Mouse (Mus musculus) midbrain, embryonic 10.5 days (tissue): ENCODE measurements around the gene Rpl37a. TPM values are rescaled to one million over a fixed set of nuclear protein-coding genes. Genes with fewer than 3 reads are reported as not detected.

Experiments used
- DNase-seq: peaks from one replicate; pipeline ENCODE4 v3.0.0-alpha.2; 2017; ENCODE audit warnings: low spot score
- H3K27ac ChIP-seq: fragments of 300-500 bp; sonication (generic); replicated peaks from 2 replicates; pipeline ENCODE4 v1.5.1; 2016; ENCODE audit warnings: mild to moderate bottlenecking
- H3K27me3 ChIP-seq: fragments of 300-500 bp; sonication (generic); 2 replicates; pipeline ENCODE4 v1.6.1; 2016; ENCODE audit warnings: low read depth, mild to moderate bottlenecking; ENCODE audit not compliant: poor library complexity, severe bottlenecking
- H3K36me3 ChIP-seq: fragments of 300-500 bp; sonication (generic); 2 replicates; pipeline ENCODE4 v1.6.1; 2016; ENCODE audit warnings: mild to moderate bottlenecking, moderate library complexity
- H3K4me1 ChIP-seq: fragments of 300-500 bp; sonication (generic); 2 replicates; pipeline ENCODE4 v1.6.1; 2016
- H3K4me3 ChIP-seq: fragments of 300-500 bp; sonication (generic); 2 replicates; pipeline ENCODE4 v1.5.1; 2016; ENCODE audit warnings: mild to moderate bottlenecking, moderate library complexity
- H3K9me3 ChIP-seq: fragments of 300-500 bp; sonication (generic); replicated peaks from 2 replicates; pipeline ENCODE4 v1.6.1; 2016; ENCODE audit warnings: mild to moderate bottlenecking
- WGBS: fragments of 180-500 bp; shearing (Covaris S2); methylation state at CpG from one replicate; pipeline ENCODE4 v1.1.7; 2016; 5-methylcytosine and 5-hydroxymethylcytosine counted together
- polyA plus RNA-seq: library from polyadenylated mRNA; unstranded; fragments of >200 nt; fragmentation: Nextera tagmentation; extraction: Ambion mirVana; gene quantifications from 2 replicates; pipeline ENCODE4 v1.2.1, GENCODE M21; 2016

The Rpl37a gene
- 1,262 and 1,429 TPM in 2 replicates for polyA plus RNA-seq

- 2% methylated on average over 68 of the region's 68 CpGs for WGBS
- H3K9me3 ChIP-seq = no peaks in the 10 kb centered on the region
These were observed at the start of gene Rpl37a for GRCm38 (mm10) chr1:72710753-72711653. Rpl37a (plus strand) TSS chr1:72711290.

GRCm38 (mm10) chr1:72673070-72673469 lies 38.0 kb upstream of the Rpl37a start:
- Histone ChIP-seq H3K9me3 (no peaks in the 10 kb centered on the region), H3K4me3 (no peak overlapping the region), H3K4me1 (no peaks in the 10 kb centered on the region), H3K27ac (no peak overlapping the region), H3K27me3 (no peaks in the 10 kb centered on the region), H3K36me3 (no peaks in the 10 kb centered on the region)
- WGBS = 65% methylated on average over 3 of the region's 3 CpGs
- DNase-seq = no peak

More at GRCm38 (mm10) chr1:72710753-72711653, at the start of gene Rpl37a:
- Histone ChIP-seq H3K27me3 (no peaks in the 10 kb centered on the region), H3K27ac (peak within 1 kb of the TSS; percentile 94), H3K36me3 (peaks cover 40% of the 10 kb centered on the region), H3K4me3 (peak within 1 kb of the TSS; percentile 88), H3K4me1 (peaks cover 17% of the 10 kb centered on the region)
- peak; percentile 96 for DNase-seq

DNA sequence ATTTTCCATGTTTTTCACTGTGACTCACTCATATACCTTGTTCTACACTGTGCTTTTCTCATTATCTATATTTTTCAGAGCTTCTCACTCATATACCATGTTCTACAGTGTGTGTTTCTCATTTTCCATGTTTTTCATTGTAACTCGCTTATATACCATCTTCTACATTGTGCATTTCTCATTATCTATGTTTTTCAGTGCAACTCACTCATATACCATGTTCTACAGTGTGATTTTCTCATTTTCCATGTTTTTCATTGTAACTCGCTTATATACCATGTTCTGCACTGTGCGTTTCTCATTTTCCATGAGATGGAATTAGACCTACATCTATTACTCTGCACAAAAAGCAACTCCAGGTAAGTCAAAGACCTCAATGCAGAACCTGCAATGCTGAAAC lies 14.8 kb upstream of the Rpl37a start:
- H3K27me3 ChIP-seq = no peaks in the 10 kb centered on the region
- no peak overlapping the region for H3K4me3 ChIP-seq
- H3K36me3 ChIP-seq = no peaks in the 10 kb centered on the region
- no peak overlapping the region for H3K27ac ChIP-seq
- H3K4me1 ChIP-seq = no peaks in the 10 kb centered on the region
- no peaks in the 10 kb centered on the region for H3K9me3 ChIP-seq
- 49% methylated on average over 3 of the region's 3 CpGs for WGBS
- DNase-seq = no peak

GRCm38 (mm10) chr1:72698651-72699050 lies 12.4 kb upstream of the Rpl37a start:
- H3K4me3 ChIP-seq = no peak overlapping the region
- DNase-seq = no peak
- no peaks in the 10 kb centered on the region for H3K9me3 ChIP-seq
- WGBS = 95% methylated on average over 4 of the region's 4 CpGs
- H3K27ac ChIP-seq = no peak overlapping the region
- no peaks in the 10 kb centered on the region for H3K36me3 ChIP-seq
- no peaks in the 10 kb centered on the region for H3K4me1 ChIP-seq
- H3K27me3 ChIP-seq = no peaks in the 10 kb centered on the region

GRCm38 (mm10) chr1:72700479-72700878 lies 10.6 kb upstream of the Rpl37a start, which contains the start of gene Ankar:
Ankar (minus strand) TSS chr1:72700579.
- Histone ChIP-seq H3K27ac (no peak within 1 kb of the TSS), H3K36me3 (no peaks in the 10 kb centered on the region)
- 79% methylated on average over 11 of the region's 11 CpGs for WGBS

GRCm38 (mm10) chr1:72707525-72707924 lies 3.6 kb upstream of the Rpl37a start:
- Histone ChIP-seq H3K4me3 (no peak overlapping the region), H3K4me1 (peaks cover 9% of the 10 kb centered on the region), H3K27me3 (no peaks in the 10 kb centered on the region), H3K36me3 (peaks cover 5% of the 10 kb centered on the region), H3K27ac (no peak overlapping the region), H3K9me3 (no peaks in the 10 kb centered on the region)
- 78% methylated on average over 4 of the region's 4 CpGs for WGBS
- DNase-seq = no peak

More at GRCm38 (mm10) chr1:72700479-72700878, 10.6 kb upstream of the Rpl37a start, which contains the start of gene Ankar:
- Histone ChIP-seq H3K27me3 (no peaks in the 10 kb centered on the region), H3K4me1 (no peaks in the 10 kb centered on the region), H3K4me3 (no peak within 1 kb of the TSS), H3K9me3 (no peaks in the 10 kb centered on the region)
- no peak for DNase-seq

- H3K27me3 ChIP-seq = no peaks in the 10 kb centered on the region
- H3K27ac ChIP-seq = peak overlapping the region; percentile 94
- WGBS = 1% methylated on average over 17 of the region's 17 CpGs
- peaks cover 17% of the 10 kb centered on the region for H3K4me1 ChIP-seq
- no peaks in the 10 kb centered on the region for H3K9me3 ChIP-seq
- no peak for DNase-seq
- peak overlapping the region; percentile 88 for H3K4me3 ChIP-seq
- H3K36me3 ChIP-seq = peaks cover 46% of the 10 kb centered on the region
These were observed 594 bp downstream of the Rpl37a start for GRCm38 (mm10) chr1:72711684-72712083.

DNA sequence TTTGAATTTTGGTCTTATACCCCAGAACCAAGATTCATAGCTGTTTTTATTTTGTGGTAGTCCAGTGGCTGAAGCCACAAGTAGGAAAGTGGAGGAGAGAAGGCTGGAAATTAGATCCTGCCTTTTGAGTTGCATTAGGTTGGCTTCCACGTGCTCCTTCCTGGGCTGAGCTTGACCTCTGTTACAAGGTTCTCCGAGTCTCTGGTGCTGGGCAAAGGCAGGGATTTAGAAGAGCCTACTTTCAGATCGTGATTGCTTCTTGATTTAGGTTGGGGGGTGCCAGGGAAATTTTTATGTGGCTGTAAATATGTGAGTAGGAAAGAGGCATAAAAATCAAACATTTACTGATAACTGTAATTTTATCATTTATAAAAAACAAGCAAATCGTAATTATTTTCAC lies 3.5 kb downstream of the Rpl37a start:
- H3K27ac ChIP-seq = no peak overlapping the region
- 80% methylated on average over 4 of the region's 4 CpGs for WGBS
- no peak overlapping the region for H3K4me3 ChIP-seq
- H3K4me1 ChIP-seq = peaks cover 17% of the 10 kb centered on the region
- H3K9me3 ChIP-seq = no peaks in the 10 kb centered on the region
- DNase-seq = no peak
- peaks cover 46% of the 10 kb centered on the region for H3K36me3 ChIP-seq
- H3K27me3 ChIP-seq = no peaks in the 10 kb centered on the region

GRCm38 (mm10) chr1:72715065-72715464 lies 4.0 kb downstream of the Rpl37a start:
- Histone ChIP-seq H3K9me3 (no peaks in the 10 kb centered on the region), H3K4me1 (peaks cover 19% of the 10 kb centered on the region), H3K4me3 (no peak overlapping the region), H3K36me3 (peaks cover 46% of the 10 kb centered on the region), H3K27ac (no peak overlapping the region), H3K27me3 (no peaks in the 10 kb centered on the region)
- DNase-seq = no peak
- 95% methylated on average over 1 of the region's 1 CpGs for WGBS

DNA sequence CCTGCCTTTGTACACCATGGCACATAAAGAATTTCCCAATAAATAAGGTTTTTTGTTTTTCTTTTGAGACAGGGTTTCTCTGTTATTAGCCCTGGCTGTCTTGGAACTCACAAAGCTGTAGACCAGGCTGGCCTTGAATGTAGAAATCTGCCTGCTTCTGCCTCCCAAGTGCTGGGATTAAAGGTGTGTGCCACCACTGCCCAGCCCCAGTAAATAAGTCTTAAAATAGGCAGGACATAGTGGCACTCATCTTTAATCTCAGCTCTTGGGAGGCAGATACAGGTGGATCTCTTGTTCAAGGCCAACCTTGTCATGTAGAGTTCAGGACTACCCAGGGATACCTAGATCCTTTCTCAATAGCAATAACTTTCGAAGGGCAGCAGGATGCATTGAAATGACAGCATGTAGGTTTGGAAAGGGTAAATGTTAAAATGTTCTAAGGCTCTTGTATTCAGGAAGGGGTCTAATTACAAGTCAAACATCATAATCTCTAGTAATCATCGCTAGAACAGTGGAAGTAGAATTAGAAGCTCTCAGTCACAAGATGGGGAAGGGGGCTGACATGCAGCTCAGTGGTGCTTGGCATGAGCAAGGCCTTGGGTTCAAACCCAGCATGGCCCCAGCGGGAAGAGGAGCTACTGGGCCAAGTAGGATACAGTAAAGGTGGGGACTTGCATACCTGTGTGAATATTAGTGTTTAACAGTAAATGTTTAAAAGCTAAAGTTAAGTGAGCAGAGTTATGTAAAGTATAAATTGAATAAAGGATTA lies 4.7 kb downstream of the Rpl37a start:
- Histone ChIP-seq H3K9me3 (no peaks in the 10 kb centered on the region), H3K4me3 (no peak overlapping the region), H3K4me1 (peaks cover 23% of the 10 kb centered on the region), H3K27me3 (no peaks in the 10 kb centered on the region), H3K27ac (no peak overlapping the region), H3K36me3 (peaks cover 47% of the 10 kb centered on the region)
- WGBS = 78% methylated on average over 3 of the region's 3 CpGs
- DNase-seq = no peak

- peaks cover 26% of the 10 kb centered on the region for H3K4me1 ChIP-seq
- H3K9me3 ChIP-seq = no peaks in the 10 kb centered on the region
- DNase-seq = no peak
- H3K27ac ChIP-seq = no peak overlapping the region
- no peak overlapping the region for H3K4me3 ChIP-seq
- H3K27me3 ChIP-seq = no peaks in the 10 kb centered on the region
- 45% methylated on average over 2 of the region's 2 CpGs for WGBS
- H3K36me3 ChIP-seq = peaks cover 51% of the 10 kb centered on the region
These were observed 5.3 kb downstream of the Rpl37a start for GRCm38 (mm10) chr1:72716421-72716820.

- Histone ChIP-seq H3K4me1 (peaks cover 26% of the 10 kb centered on the region), H3K27ac (no peak overlapping the region), H3K9me3 (no peaks in the 10 kb centered on the region), H3K27me3 (no peaks in the 10 kb centered on the region), H3K36me3 (peaks cover 55% of the 10 kb centered on the region), H3K4me3 (no peak overlapping the region)
- 16% methylated on average over 5 of the region's 5 CpGs for WGBS
- peak; percentile 80 for DNase-seq
These were observed 5.8 kb downstream of the Rpl37a start for GRCm38 (mm10) chr1:72716926-72717325.
